Mouse (Mus musculus) limb, embryonic 15.5 days (tissue): ENCODE measurements at regions not wholly inside any gene's neighbourhood (a gene's known extent, or its start where the extent isn't known, plus 50 kb on each side); places are given as distances from the start of the nearest gene placed in this dataset.

Experiments used
- ATAC-seq: fragments of 200-750 bp; cut with Nextera tagmentation; 2 replicates; pipeline ENCODE4 v1.8.0; 2017; ENCODE audit warnings: low read depth, moderate TSS enrichment; ENCODE audit not compliant: insufficient number of reproducible peaks, low FRiP score, low TSS enrichment
- H3K27ac ChIP-seq: fragments of 300-500 bp; sonication (generic); 2 replicates; pipeline ENCODE4 v1.5.1; 2015; ENCODE audit warnings: moderate library complexity, mild to moderate bottlenecking, inconsistent platforms
- H3K27me3 ChIP-seq: fragments of 300-500 bp; sonication (generic); 2 replicates; pipeline ENCODE4 v1.6.1; 2015; ENCODE audit warnings: inconsistent platforms
- H3K36me3 ChIP-seq: fragments of 300-500 bp; sonication (generic); 2 replicates; pipeline ENCODE4 v1.6.1; 2015; ENCODE audit warnings: inconsistent platforms
- H3K4me1 ChIP-seq: fragments of 300-500 bp; sonication (generic); 2 replicates; pipeline ENCODE4 v1.6.1; 2015; ENCODE audit warnings: inconsistent platforms
- H3K4me2 ChIP-seq: fragments of 300-500 bp; sonication (generic); 2 replicates; pipeline ENCODE4 v1.6.1; 2015; ENCODE audit warnings: mild to moderate bottlenecking, inconsistent platforms
- H3K4me3 ChIP-seq: fragments of 300-500 bp; sonication (generic); 2 replicates; pipeline ENCODE4 v1.5.1; 2015; ENCODE audit warnings: mild to moderate bottlenecking, inconsistent platforms
- H3K9ac ChIP-seq: fragments of 300-500 bp; sonication (generic); 2 replicates; pipeline ENCODE4 v1.6.1; 2015; ENCODE audit warnings: inconsistent platforms
- H3K9me3 ChIP-seq: fragments of 300-500 bp; sonication (generic); 2 replicates; pipeline ENCODE4 v1.6.1; 2016; ENCODE audit warnings: inconsistent platforms
- WGBS: fragments of 180-500 bp; shearing (Covaris S2); methylation state at CpG from one replicate; pipeline ENCODE4 v1.1.7; 2015; 5-methylcytosine and 5-hydroxymethylcytosine counted together

GRCm38 (mm10) chr12:52440868-52441365 lies 62.9 kb upstream of the Arhgap5 start:
- H3K36me3 ChIP-seq: no peaks in the 10 kb centered on the region
- no peak overlapping the region for H3K4me3 ChIP-seq
- no peaks in the 10 kb centered on the region for H3K4me1 ChIP-seq
- no peak overlapping the region for H3K4me2 ChIP-seq
- WGBS: 69% methylated on average over 7 of the region's 7 CpGs
- no peak overlapping the region for H3K9ac ChIP-seq
- no peak overlapping the region for H3K27ac ChIP-seq
- H3K27me3 ChIP-seq: no peaks in the 10 kb centered on the region
- no peaks in the 10 kb centered on the region for H3K9me3 ChIP-seq
- no peak for ATAC-seq

DNA sequence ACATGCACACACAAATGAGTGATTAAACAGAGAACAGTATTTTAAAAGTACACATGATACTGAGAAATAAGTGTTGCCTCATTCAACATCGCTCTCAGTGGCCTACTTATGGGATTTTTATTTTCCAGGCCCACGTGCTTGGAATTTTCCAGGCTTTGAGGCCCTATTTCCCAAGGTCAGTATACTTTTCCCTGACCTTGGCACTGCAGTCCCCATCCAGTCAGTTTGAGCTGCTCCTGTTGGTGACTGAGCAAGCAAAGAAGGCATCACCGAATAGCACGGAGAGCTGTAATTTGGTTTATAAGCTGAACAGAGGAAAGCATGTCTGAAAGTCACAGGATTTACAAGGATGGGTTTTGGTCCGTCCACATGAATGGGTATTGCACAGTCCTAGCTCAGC lies 61.4 kb upstream of the Arhgap5 start:
- no peak overlapping the region for H3K4me2 ChIP-seq
- no peaks in the 10 kb centered on the region for H3K36me3 ChIP-seq
- no peak overlapping the region for H3K9ac ChIP-seq
- H3K9me3 ChIP-seq: no peaks in the 10 kb centered on the region
- H3K4me1 ChIP-seq: no peaks in the 10 kb centered on the region
- WGBS: 74% methylated on average over 5 of the region's 5 CpGs
- H3K27ac ChIP-seq: no peak overlapping the region
- no peak for ATAC-seq
- no peak overlapping the region for H3K4me3 ChIP-seq
- no peaks in the 10 kb centered on the region for H3K27me3 ChIP-seq

- no peak overlapping the region for H3K4me2 ChIP-seq
- no peak overlapping the region for H3K9ac ChIP-seq
- peaks cover 4% of the 10 kb centered on the region; the same call in 1 of the 2 replicates for H3K4me1 ChIP-seq
- H3K4me3 ChIP-seq: no peak overlapping the region
- H3K27me3 ChIP-seq: no peaks in the 10 kb centered on the region
- 60% methylated on average over 2 of the region's 2 CpGs for WGBS
- ATAC-seq: no peak
- H3K27ac ChIP-seq: no peak overlapping the region
- H3K36me3 ChIP-seq: no peaks in the 10 kb centered on the region
- H3K9me3 ChIP-seq: no peaks in the 10 kb centered on the region
Measured at GRCm38 (mm10) chr12:52445731-52446130, 58.0 kb upstream of the Arhgap5 start.

- H3K27me3 ChIP-seq: no peaks in the 10 kb centered on the region
- no peak overlapping the region for H3K4me3 ChIP-seq
- H3K4me2 ChIP-seq: no peak overlapping the region
- no peaks in the 10 kb centered on the region for H3K36me3 ChIP-seq
- WGBS: 87% methylated on average over 7 of the region's 7 CpGs
- H3K9me3 ChIP-seq: no peaks in the 10 kb centered on the region
- H3K4me1 ChIP-seq: peaks cover 4% of the 10 kb centered on the region; the same call in 1 of the 2 replicates
- no peak for ATAC-seq
- no peak overlapping the region for H3K9ac ChIP-seq
- no peak overlapping the region for H3K27ac ChIP-seq
Measured at GRCm38 (mm10) chr12:52446501-52446900, 57.3 kb upstream of the Arhgap5 start.

GRCm38 (mm10) chr12:52447482-52447881 lies 56.3 kb upstream of the Arhgap5 start:
- Histone ChIP-seq H3K27me3 (no peaks in the 10 kb centered on the region), H3K9ac (no peak overlapping the region), H3K9me3 (no peaks in the 10 kb centered on the region), H3K27ac (no peak overlapping the region), H3K4me2 (no peak overlapping the region), H3K4me3 (no peak overlapping the region), H3K36me3 (no peaks in the 10 kb centered on the region), H3K4me1 (peaks cover 4% of the 10 kb centered on the region; the same call in 1 of the 2 replicates)
- no peak for ATAC-seq
- WGBS: 79% methylated on average over 5 of the region's 5 CpGs

- Histone ChIP-seq H3K27me3 (no peaks in the 10 kb centered on the region), H3K4me1 (peaks cover 4% of the 10 kb centered on the region; the same call in 1 of the 2 replicates), H3K27ac (no peak overlapping the region), H3K9ac (no peak overlapping the region), H3K4me3 (no peak overlapping the region), H3K36me3 (no peaks in the 10 kb centered on the region), H3K4me2 (no peak overlapping the region), H3K9me3 (no peaks in the 10 kb centered on the region)
- 23% methylated on average over 1 of the region's 1 CpGs for WGBS
- no peak for ATAC-seq
Measured at GRCm38 (mm10) chr12:52448218-52448617, 55.6 kb upstream of the Arhgap5 start.

DNA sequence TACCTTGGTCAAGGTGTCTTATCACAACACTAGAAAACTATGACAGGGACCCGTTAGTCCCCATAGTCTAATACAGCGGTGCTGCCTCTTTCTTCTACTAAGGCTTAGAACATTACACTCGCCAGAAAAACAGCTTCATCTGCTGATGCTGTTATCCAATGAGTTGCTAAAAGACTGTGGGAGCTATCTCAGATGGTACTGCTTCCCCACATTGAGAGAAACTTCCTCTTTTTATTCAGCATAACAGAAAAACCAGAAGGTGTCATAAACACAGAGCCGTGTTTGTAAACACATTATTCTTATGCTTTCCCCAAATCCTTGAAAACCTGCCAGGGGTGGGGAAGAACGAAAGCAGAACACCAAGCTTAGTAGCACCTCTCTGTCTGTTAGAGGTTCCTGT lies 49.9 kb upstream of the Arhgap5 start:
- 92% methylated on average over 5 of the region's 5 CpGs for WGBS

More for the DNA sequence above, 49.9 kb upstream of the Arhgap5 start:
- H3K36me3 ChIP-seq: no peaks in the 10 kb centered on the region
- no peak overlapping the region for H3K4me3 ChIP-seq
- no peak overlapping the region for H3K4me2 ChIP-seq
- 0 out of 2 replicates have a peak, but pooled peaks cover 3% of the 10 kb centered on the region for H3K4me1 ChIP-seq
- no peak overlapping the region for H3K27ac ChIP-seq
- no peaks in the 10 kb centered on the region for H3K9me3 ChIP-seq
- H3K27me3 ChIP-seq: no peaks in the 10 kb centered on the region
- no peak for ATAC-seq
- H3K9ac ChIP-seq: no peak overlapping the region
